Mouse (Mus musculus) kidney, embryonic 16.5 days (tissue): ENCODE measurements around the gene Filip1l. TPM values are rescaled to one million over a fixed set of nuclear protein-coding genes. Genes with fewer than 3 reads are reported as not detected.
"Not testable (repeated sequence)": the region's sequence is repeated elsewhere in the genome, so short reads cannot be mapped to it uniquely, and the experiment has no call there.

Experiments used
- ATAC-seq: fragments of 200-750 bp; cut with Nextera tagmentation; 2 replicates; pipeline ENCODE4 v1.8.0; 2017; ENCODE audit warnings: moderate TSS enrichment; ENCODE audit not compliant: low FRiP score, low TSS enrichment
- H3K27ac ChIP-seq: fragments of 300-500 bp; sonication (generic); 2 replicates; pipeline ENCODE4 v1.5.1; 2014; ENCODE audit warnings: low read length
- H3K27me3 ChIP-seq: fragments of 300-500 bp; sonication (generic); 2 replicates; pipeline ENCODE4 v1.6.1; 2014; ENCODE audit warnings: low read length, control low read depth, mixed read lengths; ENCODE audit not compliant: insufficient read depth
- H3K36me3 ChIP-seq: fragments of 300-500 bp; sonication (generic); 2 replicates; pipeline ENCODE4 v1.6.1; 2014; ENCODE audit warnings: low read length, control low read depth, mixed read lengths; ENCODE audit not compliant: insufficient read depth
- H3K4me1 ChIP-seq: fragments of 300-500 bp; sonication (generic); 2 replicates; pipeline ENCODE4 v1.6.1; 2014; ENCODE audit warnings: low read length, control low read depth, mixed read lengths; ENCODE audit not compliant: insufficient read depth
- H3K4me2 ChIP-seq: fragments of 300-500 bp; sonication (generic); replicated peaks from 2 replicates; pipeline ENCODE4 v1.6.1; 2014; ENCODE audit warnings: low read depth, low read length
- H3K4me3 ChIP-seq: fragments of 300-500 bp; sonication (generic); 2 replicates; pipeline ENCODE4 v1.5.1; 2014; ENCODE audit warnings: mild to moderate bottlenecking, low read length
- H3K9ac ChIP-seq: fragments of 300-500 bp; sonication (generic); replicated peaks from 2 replicates; pipeline ENCODE4 v1.6.1; 2014; ENCODE audit warnings: low read length
- H3K9me3 ChIP-seq: fragments of 300-500 bp; sonication (generic); 2 replicates; pipeline ENCODE4 v1.6.1; 2016; ENCODE audit warnings: low read length, control low read depth
- WGBS: fragments of 180-500 bp; shearing (Covaris S2); extraction: QIAGEN DNeasy Blood & Tissue Kit; methylation state at CpG from one replicate; pipeline ENCODE4 v1.1.7; 2014; 5-methylcytosine and 5-hydroxymethylcytosine counted together
- polyA plus RNA-seq: library from polyadenylated mRNA; unstranded; fragments of >200 nt; fragmentation: Nextera tagmentation; extraction: Ambion mirVana; gene quantifications from 2 replicates; pipeline ENCODE4 v1.2.1, GENCODE M21; 2015

Gene Filip1l
- polyA plus RNA-seq, 1 experiment from 2014 or later: 27.7 TPM

- no peak for ATAC-seq
- no peak overlapping the region for H3K27ac ChIP-seq
- H3K4me1 ChIP-seq: no peaks in the 10 kb centered on the region
- H3K4me3 ChIP-seq: no peak overlapping the region
- no peaks in the 10 kb centered on the region for H3K36me3 ChIP-seq
- no peaks in the 10 kb centered on the region for H3K27me3 ChIP-seq
- H3K4me2 ChIP-seq: no peak overlapping the region
- no peak overlapping the region for H3K9ac ChIP-seq
- H3K9me3 ChIP-seq: no peaks in the 10 kb centered on the region
- WGBS: 92% methylated on average over 15 of the region's 15 CpGs
Observed at GRCm38 (mm10) chr16:57389566-57390251, 36.8 kb downstream of the Filip1l start.

- H3K9ac ChIP-seq, H3K9me3 ChIP-seq, H3K4me1 ChIP-seq, H3K4me3 ChIP-seq, H3K27ac ChIP-seq, H3K27me3 ChIP-seq, ATAC-seq, H3K36me3 ChIP-seq, H3K4me2 ChIP-seq: not testable (repeated sequence)
- WGBS: 35% methylated on average over 25 of the region's 39 CpGs
Observed at GRCm38 (mm10) chr16:57391171-57391570, 38.3 kb downstream of the Filip1l start.

GRCm38 (mm10) chr16:57392461-57392860, 39.6 kb downstream of the Filip1l start:
- Histone ChIP-seq H3K36me3 (no peaks in the 10 kb centered on the region), H3K9me3 (no peaks in the 10 kb centered on the region), H3K4me3 (no peak overlapping the region), H3K4me2 (no peak overlapping the region), H3K27me3 (no peaks in the 10 kb centered on the region), H3K27ac (peak overlapping the region; percentile 67; the same call in 1 of the 2 replicates), H3K4me1 (peaks cover 5% of the 10 kb centered on the region; the same call in 1 of the 2 replicates), H3K9ac (no peak overlapping the region)
- WGBS: 60% methylated on average over 2 of the region's 2 CpGs
- ATAC-seq: no peak

GRCm38 (mm10) chr16:57393161-57393560, 40.3 kb downstream of the Filip1l start:
- no peaks in the 10 kb centered on the region for H3K9me3 ChIP-seq
- H3K27me3 ChIP-seq: no peaks in the 10 kb centered on the region
- H3K4me1 ChIP-seq: peaks cover 8% of the 10 kb centered on the region; the same call in 1 of the 2 replicates
- peak overlapping the region; percentile 89 for H3K27ac ChIP-seq
- ATAC-seq: no peak
- peak overlapping the region; percentile 32 for H3K9ac ChIP-seq
- WGBS: 35% methylated on average over 11 of the region's 11 CpGs
- H3K4me2 ChIP-seq: peak overlapping the region; percentile 34
- peak overlapping the region; percentile 2; the same call in 1 of the 2 replicates for H3K4me3 ChIP-seq
- H3K36me3 ChIP-seq: no peaks in the 10 kb centered on the region

- 57% methylated on average over 6 of the region's 6 CpGs for WGBS
- no peak overlapping the region for H3K4me3 ChIP-seq
- H3K27ac ChIP-seq: no peak overlapping the region
- no peak overlapping the region for H3K4me2 ChIP-seq
- no peaks in the 10 kb centered on the region for H3K9me3 ChIP-seq
- ATAC-seq: no peak
- no peaks in the 10 kb centered on the region for H3K27me3 ChIP-seq
- peaks cover 13% of the 10 kb centered on the region; the same call in 1 of the 2 replicates for H3K4me1 ChIP-seq
- no peaks in the 10 kb centered on the region for H3K36me3 ChIP-seq
- no peak overlapping the region for H3K9ac ChIP-seq
Observed at GRCm38 (mm10) chr16:57396249-57396648, 43.4 kb downstream of the Filip1l start.

- H3K27ac ChIP-seq: peak overlapping the region; percentile 40; the same call in 1 of the 2 replicates
- H3K4me2 ChIP-seq: 0 out of 2 replicates have a peak overlapping the region, but pooled peaks have one; percentile 12
- H3K27me3 ChIP-seq: no peaks in the 10 kb centered on the region
- no peaks in the 10 kb centered on the region for H3K36me3 ChIP-seq
- no peaks in the 10 kb centered on the region for H3K9me3 ChIP-seq
- H3K4me3 ChIP-seq: no peak overlapping the region
- H3K4me1 ChIP-seq: peaks cover 23% of the 10 kb centered on the region
- 67% methylated on average over 6 of the region's 6 CpGs for WGBS
- H3K9ac ChIP-seq: no peak overlapping the region
- ATAC-seq: peak; percentile 33; the same call in 1 of the 2 replicates
Observed at GRCm38 (mm10) chr16:57397845-57398244, 45.0 kb downstream of the Filip1l start.

- Histone ChIP-seq H3K4me1 (peaks cover 29% of the 10 kb centered on the region), H3K4me3 (no peak overlapping the region), H3K27ac (peak overlapping the region; percentile 36; the same call in 1 of the 2 replicates), H3K9me3 (no peaks in the 10 kb centered on the region), H3K4me2 (no peak overlapping the region), H3K9ac (no peak overlapping the region), H3K36me3 (no peaks in the 10 kb centered on the region), H3K27me3 (no peaks in the 10 kb centered on the region)
- ATAC-seq: peak; percentile 33; the same call in 1 of the 2 replicates
- 54% methylated on average over 18 of the region's 18 CpGs for WGBS
Observed at GRCm38 (mm10) chr16:57398387-57399214, 45.7 kb downstream of the Filip1l start.

- Histone ChIP-seq H3K4me1 (peaks cover 31% of the 10 kb centered on the region), H3K36me3 (no peaks in the 10 kb centered on the region), H3K27me3 (no peaks in the 10 kb centered on the region), H3K4me2 (no peak overlapping the region), H3K27ac (no peak overlapping the region), H3K9ac (no peak overlapping the region), H3K9me3 (no peaks in the 10 kb centered on the region), H3K4me3 (no peak overlapping the region)
- WGBS: 76% methylated on average over 10 of the region's 10 CpGs
- no peak for ATAC-seq
Observed at GRCm38 (mm10) chr16:57399566-57399965, 46.7 kb downstream of the Filip1l start.

- Histone ChIP-seq H3K4me3 (no peak overlapping the region), H3K9ac (no peak overlapping the region), H3K4me2 (no peak overlapping the region), H3K4me1 (peaks cover 26% of the 10 kb centered on the region), H3K36me3 (no peaks in the 10 kb centered on the region), H3K27me3 (no peaks in the 10 kb centered on the region), H3K9me3 (no peaks in the 10 kb centered on the region), H3K27ac (peak overlapping the region; percentile 41)
- 45% methylated on average over 6 of the region's 6 CpGs for WGBS
- ATAC-seq: no peak
Observed at GRCm38 (mm10) chr16:57401702-57402101, 48.8 kb downstream of the Filip1l start.
